Mouse (Mus musculus) embryonic facial prominence, embryonic 14.5 days (tissue): ENCODE results near the gene Olfr1342. TPM values are rescaled to one million over a fixed set of nuclear protein-coding genes. Genes with fewer than 3 reads are reported as not detected.
A peak's percentile ranks its signal among the peaks of the same experiment; 100 is the strongest.

ENCODE experiments used
- ATAC-seq: fragments of 200-750 bp; cut with Nextera tagmentation; 2 replicates; pipeline ENCODE4 v1.8.0; 2017; ENCODE audit warnings: low read depth, moderate number of reproducible peaks, moderate TSS enrichment
- DNase-seq: peaks from one replicate; pipeline ENCODE4 v3.0.0-alpha.2; 2015; ENCODE audit warnings: low spot score
- H3K27ac ChIP-seq: fragments of 300-500 bp; sonication (generic); replicated peaks from 2 replicates; pipeline ENCODE4 v1.5.1; 2014; ENCODE audit warnings: low read depth, mild to moderate bottlenecking, low read length, moderate library complexity
- H3K27me3 ChIP-seq: fragments of 300-500 bp; sonication (generic); replicated peaks from 2 replicates; pipeline ENCODE4 v1.6.1; 2014; ENCODE audit warnings: low read length; ENCODE audit not compliant: control insufficient read depth, insufficient read depth
- H3K36me3 ChIP-seq: fragments of 300-500 bp; sonication (generic); 2 replicates; pipeline ENCODE4 v1.6.1; 2014; ENCODE audit warnings: low read length, mixed read lengths; ENCODE audit not compliant: control insufficient read depth, insufficient read depth
- H3K4me1 ChIP-seq: fragments of 300-500 bp; sonication (generic); 2 replicates; pipeline ENCODE4 v1.6.1; 2014; ENCODE audit warnings: antibody characterized with exemption, low read length; ENCODE audit not compliant: control insufficient read depth, insufficient read depth
- H3K4me2 ChIP-seq: fragments of 300-500 bp; sonication (generic); 2 replicates; pipeline ENCODE4 v1.6.1; 2014; ENCODE audit warnings: low read depth, mild to moderate bottlenecking, low read length, moderate library complexity, mixed read lengths
- H3K4me3 ChIP-seq: fragments of 300-500 bp; sonication (generic); 2 replicates; pipeline ENCODE4 v1.5.1; 2014; ENCODE audit warnings: low read depth, mild to moderate bottlenecking, low read length
- H3K9ac ChIP-seq: fragments of 300-500 bp; sonication (generic); 2 replicates; pipeline ENCODE4 v1.6.1; 2014; ENCODE audit warnings: low read depth, mild to moderate bottlenecking, low read length, moderate library complexity, mixed read lengths
- H3K9me3 ChIP-seq: fragments of 300-500 bp; sonication (generic); 2 replicates; pipeline ENCODE4 v1.6.1; 2016; ENCODE audit warnings: low read length; ENCODE audit not compliant: control insufficient read depth
- WGBS: fragments of 180-500 bp; shearing (Covaris S2); extraction: QIAGEN DNeasy Blood & Tissue Kit; methylation state at CpG from one replicate; pipeline ENCODE4 v1.1.7; 2014; 5-methylcytosine and 5-hydroxymethylcytosine counted together
- polyA plus RNA-seq: library from polyadenylated mRNA; unstranded; fragments of >200 nt; fragmentation: Nextera tagmentation; extraction: Ambion mirVana; gene quantifications from 2 replicates; pipeline ENCODE4 v1.2.1, GENCODE M21; 2014

Olfr1342 gene
- 0.12 and 0.22 TPM in 2 replicates for polyA plus RNA-seq

DNA sequence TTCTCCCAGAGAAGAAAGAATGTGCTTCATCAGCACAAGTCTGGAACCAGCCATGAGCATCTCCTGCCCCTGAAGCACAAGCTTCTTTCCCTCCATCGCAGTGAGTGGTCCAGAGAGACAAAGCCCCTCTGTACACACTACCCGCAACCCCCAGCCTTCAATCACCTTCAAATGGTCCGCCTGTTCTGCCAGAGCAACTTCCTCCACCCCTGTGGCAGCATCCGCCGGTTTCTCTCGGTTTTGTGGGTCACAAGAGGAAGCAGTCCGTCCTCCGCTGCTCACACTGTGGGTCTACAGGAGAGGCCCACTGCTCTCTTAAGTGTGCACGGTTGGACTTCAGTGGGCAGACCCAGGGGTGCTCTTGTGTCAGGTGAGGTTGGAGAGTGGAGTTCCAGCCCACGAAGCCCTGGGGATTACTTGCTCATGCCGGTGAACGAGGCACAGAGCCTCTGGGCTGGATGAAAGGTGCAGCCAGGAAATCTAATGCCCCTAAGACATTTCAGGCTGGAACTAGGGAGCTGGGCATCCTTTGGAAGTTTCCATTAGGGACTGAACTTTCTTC is at the start of gene Olfr1342:
Gene Olfr1342, minus strand, starts transcription at position 345 of the 562 bp plus-strand sequence.
- no peak for DNase-seq
- ATAC-seq, result no peak
- WGBS, result 24% methylated on average over 12 of the region's 12 CpGs

DNA sequence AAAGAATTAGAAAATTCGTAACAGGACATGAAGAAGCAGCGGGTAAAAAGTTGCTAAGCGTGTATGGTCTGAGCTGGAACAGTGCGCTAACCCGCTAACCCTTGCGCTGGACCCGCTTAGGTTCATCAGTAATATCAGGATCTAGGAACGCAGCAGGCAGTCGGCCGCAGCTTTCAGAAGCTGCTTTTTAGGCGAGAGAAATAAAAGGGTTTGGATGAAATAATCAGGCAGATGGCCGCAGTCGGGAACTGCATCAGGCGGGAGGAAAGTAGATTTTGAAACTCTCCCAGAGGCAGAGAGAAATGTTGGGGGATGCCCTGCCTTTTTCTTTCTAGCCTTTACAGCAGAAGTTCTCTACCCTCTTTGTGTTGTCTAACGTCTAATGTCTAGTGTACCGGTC is 49.3 kb upstream of the Olfr1342 start:
- H3K9ac ChIP-seq, result no peak overlapping the region
- DNase-seq (no peak), ATAC-seq (no peak)
- no peak overlapping the region for H3K4me2 ChIP-seq
- H3K9me3 ChIP-seq, result 0 out of 2 replicates have a peak, but pooled peaks cover 2% of the 10 kb centered on the region
- no peaks in the 10 kb centered on the region for H3K4me1 ChIP-seq
- 7% methylated on average over 16 of the region's 16 CpGs for WGBS
- H3K27me3 ChIP-seq, result peaks cover 33% of the 10 kb centered on the region
- no peak overlapping the region for H3K4me3 ChIP-seq
- H3K27ac ChIP-seq, result no peak overlapping the region
- no peaks in the 10 kb centered on the region for H3K36me3 ChIP-seq

More for the DNA sequence above, at the start of gene Olfr1342:
- no peaks in the 10 kb centered on the region for H3K36me3 ChIP-seq
- no peak within 1 kb of the TSS for H3K4me2 ChIP-seq
- no peaks in the 10 kb centered on the region for H3K4me1 ChIP-seq
- no peak within 1 kb of the TSS for H3K27ac ChIP-seq
- no peak within 1 kb of the TSS for H3K9ac ChIP-seq
- H3K9me3 ChIP-seq, result no peaks in the 10 kb centered on the region
- H3K4me3 ChIP-seq, result no peak within 1 kb of the TSS
- H3K27me3 ChIP-seq, result no peaks in the 10 kb centered on the region

DNA sequence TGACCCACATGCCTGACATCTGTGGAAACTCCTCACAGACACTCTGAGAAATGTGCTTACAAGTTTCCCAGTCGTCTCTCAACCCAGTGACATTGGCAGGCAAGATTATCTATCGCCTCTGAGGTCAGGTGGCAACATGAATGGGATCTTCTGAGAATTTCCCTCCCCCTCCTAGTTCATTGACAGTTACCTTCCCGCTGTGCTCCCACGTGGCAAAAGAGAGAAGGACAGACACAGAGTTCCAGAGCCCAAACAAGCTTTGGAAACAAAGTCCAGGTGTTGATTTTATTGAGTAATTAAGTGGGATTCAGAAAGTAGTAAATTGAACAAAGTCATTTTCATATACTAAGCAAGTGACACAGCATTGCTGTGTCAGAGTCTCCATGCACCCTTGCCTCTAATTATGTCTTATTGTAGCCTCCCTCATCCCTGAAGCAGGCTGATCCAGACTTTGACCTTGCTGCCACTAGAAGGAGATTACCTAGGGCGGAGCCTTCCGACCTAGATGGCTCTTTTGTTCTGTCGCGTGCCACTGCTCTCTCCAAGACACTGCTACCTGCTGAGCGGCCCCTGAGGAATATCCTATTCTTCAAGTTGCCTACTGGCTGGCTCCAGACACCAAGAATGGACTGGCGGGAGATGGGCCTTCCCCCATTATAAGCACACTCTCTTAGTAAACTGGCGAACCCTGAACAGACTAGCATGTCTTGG is 48.6 kb upstream of the Olfr1342 start:
- H3K27ac ChIP-seq, result no peak overlapping the region
- H3K4me3 ChIP-seq, result no peak overlapping the region
- WGBS, result 5% methylated on average over 11 of the region's 11 CpGs
- H3K36me3 ChIP-seq, result no peaks in the 10 kb centered on the region
- ATAC-seq (no peak), DNase-seq (no peak)
- no peaks in the 10 kb centered on the region for H3K4me1 ChIP-seq
- H3K9ac ChIP-seq, result no peak overlapping the region
- H3K27me3 ChIP-seq, result peaks cover 33% of the 10 kb centered on the region
- H3K4me2 ChIP-seq, result no peak overlapping the region
- H3K9me3 ChIP-seq, result 0 out of 2 replicates have a peak, but pooled peaks cover 2% of the 10 kb centered on the region

DNA sequence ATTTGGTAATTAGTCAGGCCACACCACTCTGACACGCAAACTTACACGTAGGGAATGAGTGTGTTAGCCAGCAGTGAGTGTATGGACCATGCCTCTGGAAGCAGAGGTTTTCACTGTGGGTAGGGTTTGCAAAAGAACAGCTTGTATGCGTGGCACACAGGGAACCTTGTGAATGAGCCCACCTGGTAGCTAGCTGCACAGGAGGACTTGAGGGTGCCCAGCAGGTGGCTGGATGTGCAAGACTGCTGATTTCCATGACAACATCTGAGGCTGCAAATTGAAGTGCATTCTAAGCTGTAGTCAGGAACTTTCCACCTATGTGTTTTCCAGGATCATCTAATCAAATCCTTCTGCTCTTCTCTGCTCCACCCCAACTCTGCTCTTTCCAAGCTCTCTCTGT is 47.0 kb upstream of the Olfr1342 start:
- Histone ChIP-seq H3K9me3 (no peaks in the 10 kb centered on the region), H3K36me3 (no peaks in the 10 kb centered on the region), H3K27ac (no peak overlapping the region), H3K4me2 (no peak overlapping the region), H3K4me3 (no peak overlapping the region), H3K9ac (no peak overlapping the region), H3K4me1 (no peaks in the 10 kb centered on the region), H3K27me3 (peaks cover 33% of the 10 kb centered on the region)
- ATAC-seq (no peak), DNase-seq (no peak)
- WGBS, result 71% methylated on average over 3 of the region's 3 CpGs

GRCm38 (mm10) chr4:118731875-118732274 is 39.3 kb upstream of the Olfr1342 start, which contains the start of gene Olfr1339:
Olfr1339 (plus strand) TSS chr4:118732175.
- ATAC-seq, result no peak
- no peak within 1 kb of the TSS for H3K4me2 ChIP-seq
- no peak within 1 kb of the TSS for H3K4me3 ChIP-seq
- no peaks in the 10 kb centered on the region for H3K4me1 ChIP-seq
- H3K9me3 ChIP-seq, result no peaks in the 10 kb centered on the region
- no peak for DNase-seq
- H3K9ac ChIP-seq, result no peak within 1 kb of the TSS
- H3K36me3 ChIP-seq, result no peaks in the 10 kb centered on the region
- WGBS, result 100% methylated on average over 1 of the region's 1 CpGs
- H3K27me3 ChIP-seq, result no peaks in the 10 kb centered on the region
- H3K27ac ChIP-seq, result no peak within 1 kb of the TSS

GRCm38 (mm10) chr4:118721742-118722483 is 29.4 kb upstream of the Olfr1342 start:
- H3K9me3 ChIP-seq, result no peaks in the 10 kb centered on the region
- no peaks in the 10 kb centered on the region for H3K36me3 ChIP-seq
- ATAC-seq, result no peak
- peak; percentile 44 for DNase-seq
- no peak overlapping the region for H3K9ac ChIP-seq
- WGBS, result 49% methylated on average over 10 of the region's 10 CpGs
- no peak overlapping the region for H3K4me2 ChIP-seq
- no peaks in the 10 kb centered on the region for H3K4me1 ChIP-seq
- no peak overlapping the region for H3K4me3 ChIP-seq
- H3K27me3 ChIP-seq, result no peaks in the 10 kb centered on the region
- H3K27ac ChIP-seq, result no peak overlapping the region

DNA sequence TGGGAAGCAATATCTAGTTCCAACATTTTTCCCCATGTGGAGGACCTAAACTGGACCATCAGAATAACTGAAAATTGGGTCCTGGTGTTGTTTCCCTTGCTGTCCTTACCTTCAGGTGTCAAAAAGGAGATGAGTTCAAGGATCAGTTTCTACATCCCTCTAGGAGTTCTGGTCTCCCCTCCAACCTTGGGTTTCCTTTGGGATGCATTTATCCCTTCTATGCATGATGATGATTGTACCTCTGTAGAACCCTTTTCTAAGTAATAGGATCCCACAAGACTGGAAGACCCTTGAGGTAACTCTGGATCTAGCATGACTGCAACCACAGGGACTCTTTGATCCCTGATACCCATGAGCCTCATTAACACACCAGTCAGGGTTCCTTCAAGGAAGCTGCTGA is 27.3 kb upstream of the Olfr1342 start, which contains the start of gene Olfr1340:
Gene Olfr1340, plus strand, starts transcription at position 301 of the 400 bp plus-strand sequence.
- Histone ChIP-seq H3K4me1 (no peaks in the 10 kb centered on the region), H3K9me3 (no peaks in the 10 kb centered on the region), H3K27me3 (no peaks in the 10 kb centered on the region), H3K4me3 (no peak within 1 kb of the TSS), H3K36me3 (no peaks in the 10 kb centered on the region), H3K27ac (no peak within 1 kb of the TSS), H3K4me2 (no peak within 1 kb of the TSS), H3K9ac (no peak within 1 kb of the TSS)
- DNase-seq (no peak), ATAC-seq (no peak)

DNA sequence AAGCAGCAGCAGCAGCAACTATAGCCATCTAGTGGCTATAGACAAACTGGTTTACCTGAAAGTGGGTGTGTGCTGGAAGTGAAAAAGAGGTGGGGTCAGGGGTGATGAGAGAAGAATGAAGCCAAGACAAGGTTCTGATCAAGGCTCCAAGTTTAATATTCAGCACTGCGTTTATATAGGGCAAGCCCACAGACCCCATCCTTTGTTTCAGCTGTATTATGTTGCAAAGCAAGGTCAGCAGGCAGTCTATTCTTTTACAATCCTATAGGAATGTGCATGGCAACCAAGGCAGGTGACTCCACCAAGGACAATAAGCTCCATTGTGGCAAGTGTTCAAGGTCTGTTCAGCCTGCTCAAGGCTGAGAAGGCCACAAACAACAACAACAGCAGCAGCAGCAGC is 19.1 kb upstream of the Olfr1342 start:
- no peak overlapping the region for H3K27ac ChIP-seq
- no peak overlapping the region for H3K4me3 ChIP-seq
- H3K36me3 ChIP-seq, result no peaks in the 10 kb centered on the region
- peaks cover 2% of the 10 kb centered on the region; the same call in 1 of the 2 replicates for H3K27me3 ChIP-seq
- 38% methylated on average over 1 of the region's 1 CpGs for whole genome bisulfite sequencing
- no peak for ATAC-seq
- H3K4me1 ChIP-seq, result no peaks in the 10 kb centered on the region
- no peak overlapping the region for H3K4me2 ChIP-seq
- no peak for DNase-seq
- H3K9ac ChIP-seq, result no peak overlapping the region
- H3K9me3 ChIP-seq, result no peaks in the 10 kb centered on the region
